Comparison of ENCODE assay signal across 31 mouse cellular contexts in the genomic region with DNA sequence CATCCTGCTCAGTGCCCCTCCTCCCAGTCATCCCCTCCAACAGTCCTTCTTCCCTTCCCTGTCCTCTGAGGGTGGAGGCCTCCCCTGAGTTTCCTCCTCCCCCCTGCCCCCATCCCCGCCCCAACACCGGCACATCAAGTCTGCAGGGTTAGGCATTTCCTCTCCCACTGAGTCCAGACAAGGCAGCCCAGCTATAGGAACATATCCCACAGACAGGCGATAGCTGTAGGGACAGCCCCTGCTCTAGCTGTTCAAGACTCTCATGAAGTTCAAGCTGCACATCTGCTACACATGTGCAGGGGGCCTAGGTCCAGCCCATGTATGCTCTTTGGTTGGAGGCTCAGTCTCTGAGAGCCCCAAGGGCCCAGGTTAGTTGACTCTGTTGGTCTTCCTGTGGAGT. TPM values are rescaled to one million over a fixed set of nuclear protein-coding genes. Genes with fewer than 3 reads are reported as not detected.
DNase-seq lines count a peak whose midpoint lies in the region; ATAC-seq lines count a peak whose summit lies in the region.
"Had no signal": no experiment of that assay in that cellular context is flagged by ENCODE, and none has a peak within 500 bp of the region (broad histone marks: within the 10 kb centered on the region; RNA-seq: fewer than 3 reads in every experiment).

No protein-coding gene starts in this region.

- no peak overlapping the region for H3K4me2 ChIP-seq in heart, embryonic 12.5 days
- H3K4me2 ChIP-seq: embryonic facial prominence, embryonic 13.5 days; forebrain, embryonic 12.5 days; forebrain, embryonic 15.5 days; hindbrain, embryonic 13.5 days had no signal

- peak overlapping the region; percentile 17; the same call in 1 of the 2 replicates for H3K27ac ChIP-seq in heart, embryonic 12.5 days (ENCODE audit: poor library complexity, severe bottlenecking)
- H3K27ac ChIP-seq: embryonic facial prominence, embryonic 10.5 days; embryonic facial prominence, embryonic 13.5 days; forebrain, embryonic 12.5 days; forebrain, embryonic 15.5 days; gastrocnemius, adult 2 months; hindbrain, embryonic 13.5 days had no signal

- ATAC-seq in heart, embryonic 12.5 days (ENCODE audit: insufficient number of reproducible peaks, low FRiP score) = peak; percentile 22; the same call in 1 of the 2 replicates
- ATAC-seq in CD4-positive, CD25-positive, alpha-beta regulatory T cell, adult 4 months = peak; percentile 28
- ATAC-seq: forebrain, embryonic 15.5 days; hindbrain, embryonic 16.5 days; intestine, postnatal 0 days had no signal

- no peak overlapping the region for H3K9ac ChIP-seq in heart, embryonic 12.5 days
- H3K9ac ChIP-seq: embryonic facial prominence, embryonic 13.5 days; forebrain, embryonic 12.5 days; forebrain, embryonic 15.5 days; hindbrain, embryonic 13.5 days had no signal

- no peaks in the 10 kb centered on the region for H3K9me3 ChIP-seq in heart, embryonic 12.5 days (replicated peaks)
- H3K9me3 ChIP-seq: embryonic facial prominence, embryonic 10.5 days; embryonic facial prominence, embryonic 13.5 days; forebrain, embryonic 12.5 days; forebrain, embryonic 15.5 days; hindbrain, embryonic 13.5 days had no signal

- 59% methylated on average over 3 of the region's 3 CpGs for WGBS in heart, embryonic 12.5 days

- H3K27me3 ChIP-seq in heart, embryonic 12.5 days (replicated peaks) = no peaks in the 10 kb centered on the region
- H3K27me3 ChIP-seq: embryonic facial prominence, embryonic 13.5 days; forebrain, embryonic 12.5 days; forebrain, embryonic 15.5 days; hindbrain, embryonic 13.5 days had no signal

- peaks cover 56% of the 10 kb centered on the region for H3K36me3 ChIP-seq in heart, embryonic 12.5 days

- 0 out of 2 replicates have a peak, but pooled peaks cover 9% of the 10 kb centered on the region for H3K4me1 ChIP-seq in heart, embryonic 12.5 days (replicated peaks)
- H3K4me1 ChIP-seq: embryonic facial prominence, embryonic 10.5 days; embryonic facial prominence, embryonic 13.5 days; forebrain, embryonic 12.5 days; forebrain, embryonic 15.5 days; hindbrain, embryonic 13.5 days had no signal

- no peak overlapping the region for H3K4me3 ChIP-seq in heart, embryonic 12.5 days
- H3K4me3 ChIP-seq: embryonic facial prominence, embryonic 10.5 days; embryonic facial prominence, embryonic 13.5 days; erythroblast, embryonic 14.5 days; forebrain, embryonic 12.5 days; forebrain, embryonic 15.5 days; gastrocnemius, adult 2 months; hindbrain, embryonic 13.5 days had no signal

- intact Hi-C loops in heart, postnatal 14 days (cut with DNase I) = no loop called here

- DNase-seq in heart, postnatal 14 days = no peak
- peak; percentile 24 for DNase-seq in A20 (ENCODE audit: low read depth, low spot score)
- peak; percentile 56 for DNase-seq in induced T-regulatory cell, adult 2 months (ENCODE audit: low read depth)
- DNase-seq in spleen, adult 18-20 months = no peak
- no peak for DNase-seq in kidney, adult 8-10 months
- DNase-seq: adrenal gland, adult 8-10 months; adrenal gland, postnatal 25 days; cerebellum, adult 11-12 months; cerebellum, adult 8-10 months; cerebellum, postnatal 10 days; cerebellum, postnatal 36 days; embryo, embryonic 11 days; gastrocnemius, adult 2 months; gastrocnemius, postnatal 14 days; kidney, adult 2 months had no signal

RNA-seq across cellular contexts. Expression of gene Aldh8a1, which starts 10.6 kb away (rescaled TPM):
- 0.38 TPM in 1 of 2 replicates, not detected in the other for polyA plus RNA-seq in heart, embryonic 12.5 days (2016; fragmentation: Nextera tagmentation; extraction: Ambion mirVana)
- total RNA-seq in heart, postnatal 14 days (2021) = not detected
- polyA plus RNA-seq in CD4-positive, CD25-positive, alpha-beta regulatory T cell, adult 4 months (2017; shearing (Covaris generic)) = not detected
- total RNA-seq: gastrocnemius, adult 2 months; gastrocnemius, postnatal 14 days; heart, adult 8-10 months; heart, postnatal 25 days; hematopoietic stem cell, adult 5-6 weeks had no signal
- polyA plus RNA-seq: C2C12; embryonic facial prominence, embryonic 13.5 days; erythroblast, embryonic 14.5 days; forebrain, embryonic 12.5 days; forebrain, embryonic 15.5 days; heart, embryonic 14.5 days; hindbrain, embryonic 13.5 days; intestine, embryonic 14.5 days; intestine, postnatal 0 days had no signal

Comparison
In these comparisons a context has a peak if more than half of its experiments do, and no peak if none do; other contexts are left out.
1. DNase-seq: peak in A20 (single experiment) and induced T-regulatory cell, adult 2 months (single experiment); none in heart, postnatal 14 days (0 of 2), spleen, adult 18-20 months (0 of 2) and kidney, adult 8-10 months (0 of 2).